Mouse (Mus musculus) MEL (cell line): ENCODE measurements at regions not wholly inside any gene's neighbourhood (a gene's known extent, or its start where the extent isn't known, plus 50 kb on each side); places are given as distances from the start of the nearest gene placed in this dataset.

Experiments
- E2F4 ChIP-seq: IDR thresholded peaks from 2 replicates; pipeline ENCODE4 v1.6.1; 2011; ENCODE audit warnings: low read depth, low read length, improper control_type of control experiment, borderline replicate concordance
- MAX ChIP-seq: IDR thresholded peaks from 2 replicates; pipeline ENCODE4 v1.6.1; 2011; ENCODE audit warnings: low read length, improper control_type of control experiment

DNA sequence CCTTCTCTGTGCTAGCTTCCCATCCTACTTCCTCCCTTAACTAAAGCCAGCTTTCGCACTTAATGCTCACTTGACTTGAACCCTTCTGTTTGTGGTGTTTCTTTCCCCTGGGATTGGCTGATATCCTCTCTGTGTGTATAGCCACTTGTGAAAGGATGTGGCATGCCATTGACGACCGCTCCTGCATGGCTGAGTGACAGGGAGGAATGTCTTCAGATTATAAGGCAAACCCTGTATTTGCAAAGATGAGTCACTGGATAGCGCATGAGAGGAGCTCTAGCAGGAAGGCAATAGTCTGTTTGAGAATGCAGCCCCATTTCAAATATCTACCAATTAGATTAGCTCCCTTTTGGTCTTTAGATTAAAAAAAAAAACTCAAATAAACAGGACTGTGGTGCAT, 243.3 kb downstream of the Igsf11 start:
- TF ChIP-seq E2F4: no peak
- TF ChIP-seq MAX: no peak
